Mouse (Mus musculus): ENCODE measurements around the gene Gtpbp3. TPM values are rescaled to one million over a fixed set of nuclear protein-coding genes. Genes with fewer than 3 reads are reported as not detected.
A peak's percentile ranks its signal among the peaks of the same experiment; 100 is the strongest.

Gtpbp3 gene
- polyA plus RNA-seq, 1 experiment from 2014 or later = 14.6 TPM

DNA sequence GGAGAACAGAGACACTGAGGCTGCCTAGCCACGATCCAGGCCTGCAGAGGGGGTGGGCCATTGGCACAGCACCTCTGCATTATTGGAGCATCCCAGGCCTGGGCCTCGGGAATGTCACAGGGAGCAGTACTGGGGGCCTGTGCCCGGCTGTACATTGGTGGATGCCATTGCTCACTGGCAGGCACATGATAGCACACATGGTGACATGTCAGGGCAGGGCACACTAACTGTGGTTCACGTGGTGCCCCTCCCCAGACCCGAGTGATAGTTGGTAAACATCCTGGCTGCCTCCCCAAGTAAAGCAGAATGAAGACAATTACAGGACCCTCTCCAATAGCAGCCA, 17.0 kb upstream of the Gtpbp3 start:
- no peak overlapping the region for H3K4me3 ChIP-seq (replicated peaks)
- no peak overlapping the region for H3K9ac ChIP-seq
- peaks cover 17% of the 10 kb centered on the region for H3K4me1 ChIP-seq
- WGBS = 71% methylated on average over 5 of the region's 5 CpGs
- H3K27me3 ChIP-seq (replicated peaks) = no peaks in the 10 kb centered on the region
- no peak overlapping the region for H3K27ac ChIP-seq
- H3K36me3 ChIP-seq = peaks cover 24% of the 10 kb centered on the region
- no peaks in the 10 kb centered on the region for H3K9me3 ChIP-seq
- no peak overlapping the region for H3K4me2 ChIP-seq
- ATAC-seq (ENCODE audit: insufficient read depth, low FRiP score, low read depth) = no peak

DNA sequence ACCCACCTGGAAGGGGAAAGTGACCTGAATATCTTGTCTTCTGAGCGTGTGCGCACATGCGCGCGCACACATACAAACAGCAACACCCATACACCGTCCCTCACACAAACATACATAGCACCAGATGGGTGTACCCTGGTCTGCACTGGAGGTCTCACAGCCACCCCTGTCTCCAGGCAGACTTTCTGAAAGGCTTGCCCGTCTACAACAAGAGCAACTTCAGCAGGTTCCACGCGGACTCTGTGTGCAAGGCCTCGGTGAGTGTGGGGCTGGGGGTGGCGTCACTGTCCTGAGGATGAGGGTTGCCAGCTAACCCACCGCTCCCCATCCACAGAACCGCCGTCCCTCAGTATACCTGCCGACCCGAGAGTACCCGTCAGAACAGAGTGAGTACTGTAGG, 16.0 kb upstream of the Gtpbp3 start:
- no peak for ATAC-seq (ENCODE audit: insufficient read depth, low FRiP score, low read depth)
- Histone ChIP-seq H3K4me2 (no peak overlapping the region), H3K9me3 (no peaks in the 10 kb centered on the region), H3K27me3 (replicated peaks) (no peaks in the 10 kb centered on the region), H3K4me3 (replicated peaks) (no peak overlapping the region), H3K9ac (no peak overlapping the region), H3K27ac (no peak overlapping the region), H3K4me1 (peaks cover 20% of the 10 kb centered on the region), H3K36me3 (peaks cover 24% of the 10 kb centered on the region)
- WGBS = 93% methylated on average over 17 of the region's 17 CpGs

DNA sequence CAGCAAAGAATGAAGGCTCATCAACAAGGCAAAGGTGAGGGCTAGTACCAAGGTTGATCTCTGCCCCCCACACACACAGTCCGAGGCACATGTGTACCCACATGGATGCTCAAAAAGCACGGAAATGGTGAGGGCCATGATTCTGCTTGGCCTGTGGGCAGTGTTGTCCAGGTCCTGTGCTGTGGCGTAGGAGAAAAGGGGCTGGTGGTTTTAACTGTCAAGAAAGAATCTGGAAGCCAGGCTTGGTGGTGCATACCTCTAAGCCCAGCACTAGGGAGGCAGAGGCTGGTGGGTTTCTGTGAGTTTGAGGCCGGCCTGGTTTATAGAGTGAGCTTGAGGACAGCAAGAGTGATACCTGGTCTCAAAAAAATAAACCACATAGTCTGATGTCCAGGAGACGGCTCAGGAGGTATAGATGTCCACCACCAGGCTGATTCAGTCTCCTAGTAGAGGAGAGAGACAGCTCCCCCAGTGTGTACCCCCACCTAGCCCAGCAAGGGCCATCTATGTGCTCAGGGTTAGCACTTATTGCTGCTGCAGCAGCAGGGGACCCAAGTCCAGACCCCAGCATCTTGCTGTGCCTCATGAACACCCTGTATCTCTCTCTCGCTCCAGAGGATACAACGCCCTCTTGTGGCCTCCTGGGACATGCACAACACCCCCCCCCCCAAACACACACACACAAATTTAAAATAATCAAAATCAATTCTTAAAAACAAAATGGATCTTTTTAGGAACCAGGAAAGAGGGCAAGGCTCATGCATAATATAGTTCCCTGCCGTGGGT, 15.1 kb upstream of the Gtpbp3 start:
- no peaks in the 10 kb centered on the region for H3K9me3 ChIP-seq
- H3K27ac ChIP-seq = no peak overlapping the region
- no peak for ATAC-seq (ENCODE audit: insufficient read depth, low FRiP score, low read depth)
- no peak overlapping the region for H3K4me2 ChIP-seq
- H3K27me3 ChIP-seq (replicated peaks) = no peaks in the 10 kb centered on the region
- WGBS = 82% methylated on average over 8 of the region's 8 CpGs
- peaks cover 27% of the 10 kb centered on the region for H3K4me1 ChIP-seq
- H3K4me3 ChIP-seq (replicated peaks) = no peak overlapping the region
- no peak overlapping the region for H3K9ac ChIP-seq
- H3K36me3 ChIP-seq = peaks cover 24% of the 10 kb centered on the region

DNA sequence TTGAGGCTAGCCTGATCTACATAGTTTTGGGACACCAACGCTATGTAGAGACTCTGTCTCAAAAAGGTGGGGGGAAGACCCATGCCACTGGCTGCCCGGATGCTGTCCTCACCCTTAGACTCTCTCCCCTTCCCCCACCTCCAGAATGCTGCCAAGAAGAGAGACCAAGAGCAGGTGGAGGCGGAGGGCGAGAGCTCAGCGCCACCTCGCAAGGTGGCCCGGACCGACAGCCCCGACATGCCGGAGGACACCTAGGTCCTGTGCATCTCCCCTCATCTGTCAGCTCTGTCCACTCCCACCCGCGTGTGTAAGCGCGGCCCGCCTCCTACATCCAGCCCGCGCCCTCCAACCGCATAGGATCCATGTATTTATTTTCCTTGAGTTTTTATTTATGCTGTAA, 13.6 kb upstream of the Gtpbp3 start:
- H3K9ac ChIP-seq = no peak overlapping the region
- peaks cover 27% of the 10 kb centered on the region for H3K4me1 ChIP-seq
- no peak overlapping the region for H3K27ac ChIP-seq
- H3K9me3 ChIP-seq = no peaks in the 10 kb centered on the region
- peaks cover 24% of the 10 kb centered on the region for H3K36me3 ChIP-seq
- no peak for ATAC-seq (ENCODE audit: insufficient read depth, low FRiP score, low read depth)
- no peak overlapping the region for H3K4me2 ChIP-seq
- 89% methylated on average over 18 of the region's 18 CpGs for WGBS
- no peak overlapping the region for H3K4me3 ChIP-seq (replicated peaks)
- no peaks in the 10 kb centered on the region for H3K27me3 ChIP-seq (replicated peaks)

DNA sequence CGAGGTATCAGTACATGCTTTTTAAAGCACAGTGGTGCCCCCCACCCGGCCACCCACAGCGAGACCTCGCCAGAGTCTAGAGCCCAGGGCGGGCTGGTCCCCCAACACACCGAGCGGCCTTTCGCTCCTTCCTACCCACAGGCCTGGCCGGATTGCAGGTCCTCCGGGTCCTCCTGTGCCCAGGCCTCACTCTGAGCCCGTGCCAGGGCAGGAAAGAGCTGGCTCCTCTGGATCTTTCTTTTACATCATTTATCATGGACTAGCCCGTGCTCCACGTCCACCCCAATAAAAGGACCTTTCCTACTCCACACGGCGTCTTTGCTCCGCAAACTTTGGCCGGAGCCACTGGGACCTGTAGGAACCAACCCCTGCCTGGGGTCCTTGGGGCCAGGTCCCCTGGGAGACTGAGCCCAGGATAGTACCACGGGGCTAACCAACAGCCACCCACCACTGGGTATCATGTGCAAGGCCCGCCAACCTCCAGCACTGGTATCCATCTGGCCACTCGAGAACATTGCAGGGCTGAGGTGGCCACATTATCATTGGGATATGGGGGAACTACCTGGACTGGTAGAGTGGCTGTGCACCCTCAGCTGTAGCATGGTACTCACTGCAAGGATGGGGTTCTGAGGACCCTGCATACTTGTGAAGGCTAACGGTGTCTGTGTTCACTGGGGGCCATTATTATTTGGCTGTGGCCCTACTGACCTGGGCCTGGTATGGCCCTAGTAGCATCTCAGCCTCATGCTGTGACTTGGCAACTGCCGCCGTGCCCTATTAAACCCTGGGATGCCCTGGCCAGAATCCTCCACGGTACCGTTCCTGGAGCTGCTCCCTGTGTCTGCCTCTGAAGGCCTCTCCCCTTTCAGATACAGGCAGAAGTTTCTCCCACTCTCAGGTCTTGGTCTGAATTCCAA, 12.9 kb upstream of the Gtpbp3 start:
- Histone ChIP-seq H3K36me3 (peaks cover 24% of the 10 kb centered on the region), H3K4me1 (peaks cover 23% of the 10 kb centered on the region), H3K4me2 (no peak overlapping the region), H3K27ac (no peak overlapping the region), H3K9ac (no peak overlapping the region), H3K4me3 (replicated peaks) (0 out of 2 replicates have a peak overlapping the region, but pooled peaks have one; percentile 64), H3K9me3 (no peaks in the 10 kb centered on the region), H3K27me3 (replicated peaks) (no peaks in the 10 kb centered on the region)
- WGBS = 90% methylated on average over 25 of the region's 25 CpGs
- ATAC-seq (ENCODE audit: insufficient read depth, low FRiP score, low read depth) = no peak

DNA sequence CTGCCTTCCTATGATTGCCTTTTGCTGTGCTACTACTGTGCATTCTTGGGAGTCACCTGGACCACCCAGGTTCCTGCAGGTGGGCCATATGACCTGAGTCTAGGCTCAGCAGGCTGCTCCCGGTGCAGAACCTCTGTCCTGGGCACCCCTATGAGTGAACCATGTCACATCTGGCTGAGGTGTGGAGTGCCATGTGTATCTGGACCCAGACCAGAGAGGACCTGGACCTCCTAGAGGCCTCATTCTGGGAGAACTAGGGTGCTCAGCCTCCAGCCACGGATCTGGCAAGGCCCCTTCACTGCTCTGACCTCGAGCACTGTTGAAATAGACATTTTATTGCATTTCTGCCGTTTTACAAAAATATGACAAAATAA, 12.2 kb upstream of the Gtpbp3 start:
- Histone ChIP-seq H3K4me3 (replicated peaks) (peak overlapping the region; percentile 64), H3K27me3 (replicated peaks) (no peaks in the 10 kb centered on the region), H3K9ac (peak overlapping the region; percentile 50; the same call in 1 of the 2 replicates), H3K4me2 (peak overlapping the region; percentile 92), H3K4me1 (peaks cover 17% of the 10 kb centered on the region; the same call in 1 of the 2 replicates), H3K36me3 (peaks cover 24% of the 10 kb centered on the region), H3K9me3 (no peaks in the 10 kb centered on the region), H3K27ac (peak overlapping the region; percentile 88; the same call in 1 of the 2 replicates)
- ATAC-seq (ENCODE audit: insufficient read depth, low FRiP score, low read depth) = no peak
- 26% methylated on average over 4 of the region's 4 CpGs for WGBS

DNA sequence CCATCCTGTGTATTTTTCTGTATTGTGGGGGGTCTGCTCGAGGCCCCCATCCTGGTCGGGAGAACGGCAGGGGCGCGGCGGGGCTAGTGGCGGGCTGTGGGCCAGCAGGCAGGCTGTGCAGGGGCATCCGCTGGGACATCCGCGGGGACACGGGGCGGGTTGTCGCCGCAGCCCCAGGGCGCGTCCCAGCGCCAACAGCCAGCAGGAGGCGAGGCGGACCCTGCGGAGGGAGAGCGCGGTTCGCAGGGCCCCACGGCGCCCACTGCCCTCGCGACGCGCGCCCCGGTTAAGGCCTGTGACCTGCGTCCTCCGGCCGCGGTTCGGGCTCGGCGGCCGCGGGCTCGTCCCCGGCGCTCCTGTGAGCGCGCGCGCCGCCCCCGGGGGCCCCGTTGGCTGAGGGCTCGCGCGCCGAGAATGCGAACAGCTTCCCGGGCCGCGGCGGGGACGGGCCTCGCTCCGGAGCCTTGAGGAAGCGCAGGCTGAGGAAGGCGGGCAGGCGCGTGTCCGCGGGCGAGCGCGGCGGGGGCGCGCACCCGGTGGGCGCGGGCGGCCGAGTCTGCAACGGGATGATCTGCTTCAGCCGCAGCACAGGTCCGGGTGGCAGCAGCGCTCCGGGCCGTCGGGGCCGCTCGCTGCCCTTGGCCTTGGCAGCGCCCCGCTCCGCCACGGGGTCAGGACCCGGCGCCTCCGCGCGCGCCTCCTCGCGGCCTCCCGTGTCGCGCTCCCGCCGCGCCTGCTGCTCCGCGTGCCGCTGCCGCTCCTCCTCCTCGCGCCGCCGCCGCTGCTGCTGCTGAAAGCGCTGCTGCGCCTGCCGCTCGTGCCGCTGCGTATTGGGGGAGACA, 11.6 kb upstream of the Gtpbp3 start:
- ATAC-seq (ENCODE audit: insufficient read depth, low FRiP score, low read depth) = peak; percentile 74
- peaks cover 14% of the 10 kb centered on the region; the same call in 1 of the 2 replicates for H3K4me1 ChIP-seq
- peak overlapping the region; percentile 88 for H3K27ac ChIP-seq
- WGBS = under 1% methylated on average over 104 of the region's 121 CpGs
- peaks cover 24% of the 10 kb centered on the region for H3K36me3 ChIP-seq
- no peaks in the 10 kb centered on the region for H3K9me3 ChIP-seq
- H3K9ac ChIP-seq = peak overlapping the region; percentile 50; the same call in 1 of the 2 replicates
- peak overlapping the region; percentile 64 for H3K4me3 ChIP-seq (replicated peaks)
- H3K27me3 ChIP-seq (replicated peaks) = no peaks in the 10 kb centered on the region
- H3K4me2 ChIP-seq = peak overlapping the region; percentile 92

DNA sequence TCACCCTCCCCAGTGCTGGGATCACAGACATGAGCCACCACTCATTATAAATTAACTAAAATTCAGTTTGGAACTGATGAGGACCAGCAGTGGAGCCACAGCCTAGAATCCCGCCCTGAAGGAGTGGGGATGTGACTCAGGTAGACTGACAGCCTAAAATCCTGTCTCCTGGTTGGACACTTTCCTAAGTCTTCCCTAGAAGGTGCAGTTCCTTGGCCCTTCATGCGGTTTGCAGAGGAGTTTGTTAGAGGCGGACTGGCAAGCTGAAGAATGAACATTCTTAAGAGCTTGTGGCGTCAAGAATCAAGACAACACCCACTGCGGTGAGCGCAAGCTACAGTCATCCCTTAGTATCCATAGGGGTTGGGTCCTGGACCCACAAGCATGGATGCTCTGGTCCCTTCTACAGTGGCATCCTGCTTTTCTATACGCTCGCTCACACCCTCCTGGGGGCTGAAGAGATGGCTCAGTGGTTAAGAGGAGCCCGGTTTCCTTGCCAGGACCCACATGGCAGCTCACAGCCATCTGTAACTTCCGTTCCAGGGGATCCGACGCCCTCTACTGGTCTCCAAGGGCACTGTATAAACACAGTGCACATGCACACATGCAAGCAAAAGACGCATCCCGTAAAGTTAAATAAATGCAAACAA, 10.6 kb upstream of the Gtpbp3 start:
- Histone ChIP-seq H3K27ac (no peak overlapping the region), H3K36me3 (peaks cover 21% of the 10 kb centered on the region), H3K4me2 (peak overlapping the region; percentile 92), H3K4me1 (peaks cover 14% of the 10 kb centered on the region; the same call in 1 of the 2 replicates), H3K4me3 (replicated peaks) (peak overlapping the region; percentile 64), H3K27me3 (replicated peaks) (no peaks in the 10 kb centered on the region), H3K9me3 (no peaks in the 10 kb centered on the region), H3K9ac (no peak overlapping the region)
- ATAC-seq (ENCODE audit: insufficient read depth, low FRiP score, low read depth) = no peak
- WGBS = 54% methylated on average over 14 of the region's 14 CpGs

DNA sequence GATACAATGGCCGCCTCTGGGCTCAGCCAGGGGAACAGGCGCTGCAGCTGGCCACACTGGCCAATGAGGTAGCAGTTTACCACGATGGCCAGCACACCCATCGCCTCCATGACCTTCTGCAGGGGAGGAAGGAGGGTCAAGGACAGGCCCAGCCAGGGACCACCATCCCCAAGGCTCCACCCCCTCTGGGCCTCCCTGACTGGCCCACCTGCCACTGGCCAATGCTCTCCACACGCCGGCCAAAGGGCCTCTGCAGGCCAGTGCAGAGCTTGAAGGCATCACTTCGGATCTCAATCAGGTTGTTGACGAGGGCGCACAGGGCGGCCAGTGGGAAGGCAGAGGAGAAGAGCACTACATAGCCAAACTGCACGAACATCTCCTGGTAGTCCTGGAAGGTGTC, 9.0 kb upstream of the Gtpbp3 start:
- Histone ChIP-seq H3K27me3 (replicated peaks) (no peaks in the 10 kb centered on the region), H3K27ac (no peak overlapping the region), H3K4me3 (replicated peaks) (no peak overlapping the region), H3K4me1 (peaks cover 14% of the 10 kb centered on the region; the same call in 1 of the 2 replicates), H3K9me3 (no peaks in the 10 kb centered on the region), H3K4me2 (no peak overlapping the region), H3K9ac (no peak overlapping the region), H3K36me3 (peaks cover 11% of the 10 kb centered on the region; the same call in 1 of the 2 replicates)
- 91% methylated on average over 11 of the region's 11 CpGs for WGBS
- ATAC-seq (ENCODE audit: insufficient read depth, low FRiP score, low read depth) = no peak

DNA sequence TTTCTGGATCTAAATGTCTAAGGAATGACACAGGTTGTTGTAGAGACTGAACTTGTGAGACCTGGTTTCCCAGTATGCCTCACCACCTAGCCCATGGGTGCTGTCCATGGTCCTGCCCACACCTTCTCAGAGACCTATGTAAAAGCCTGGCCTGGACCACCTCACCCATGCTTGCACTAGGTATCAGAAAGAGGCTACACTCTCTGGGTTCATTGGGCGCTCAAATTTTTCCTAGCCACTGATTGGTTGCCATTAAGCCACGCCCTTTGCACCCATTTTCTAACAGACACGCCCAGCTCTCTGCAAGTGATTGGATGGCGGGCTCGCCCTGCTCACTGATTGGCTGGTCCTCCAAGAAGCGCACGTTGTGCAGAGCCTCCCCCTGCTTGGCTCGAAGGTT, 4.0 kb upstream of the Gtpbp3 start:
- Histone ChIP-seq H3K4me2 (no peak overlapping the region), H3K9ac (no peak overlapping the region), H3K9me3 (no peaks in the 10 kb centered on the region), H3K27me3 (replicated peaks) (no peaks in the 10 kb centered on the region), H3K36me3 (no peaks in the 10 kb centered on the region; the same call in 1 of the 2 replicates), H3K4me1 (peaks cover 15% of the 10 kb centered on the region), H3K4me3 (replicated peaks) (no peak overlapping the region), H3K27ac (no peak overlapping the region)
- 51% methylated on average over 8 of the region's 8 CpGs for WGBS
- ATAC-seq (ENCODE audit: insufficient read depth, low FRiP score, low read depth) = no peak

DNA sequence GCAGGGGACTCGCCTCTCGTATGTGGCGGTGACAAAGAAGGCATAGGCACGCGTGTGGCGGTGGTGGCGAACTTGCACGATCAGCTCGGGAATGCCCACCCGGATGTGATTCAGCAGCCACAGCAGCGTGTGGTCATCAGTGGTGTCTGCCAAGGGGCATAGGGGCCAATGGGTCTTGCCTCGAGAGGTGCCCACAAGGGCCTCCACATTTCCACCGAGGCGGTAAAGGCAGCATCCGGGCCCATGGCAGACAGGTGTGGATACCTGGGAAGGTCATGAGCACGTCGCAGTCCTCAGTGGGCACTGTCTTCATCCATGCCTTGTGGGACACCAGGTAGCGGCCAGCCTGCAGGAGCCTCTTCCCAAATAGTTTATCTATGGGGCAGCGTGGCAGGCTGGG, 3.2 kb upstream of the Gtpbp3 start:
- Histone ChIP-seq H3K9ac (no peak overlapping the region), H3K9me3 (no peaks in the 10 kb centered on the region), H3K27ac (no peak overlapping the region), H3K4me2 (peak overlapping the region; percentile 94), H3K4me3 (replicated peaks) (peak overlapping the region; percentile 82), H3K36me3 (no peaks in the 10 kb centered on the region), H3K27me3 (replicated peaks) (no peaks in the 10 kb centered on the region), H3K4me1 (peaks cover 23% of the 10 kb centered on the region)
- no peak for ATAC-seq (ENCODE audit: insufficient read depth, low FRiP score, low read depth)
- WGBS = 94% methylated on average over 19 of the region's 19 CpGs
